Mouse (Mus musculus) MEL (cell line): ENCODE results near the gene Atg2a. TPM values are rescaled to one million over a fixed set of nuclear protein-coding genes. Genes with fewer than 3 reads are reported as not detected.

ENCODE experiments used
- DNase-seq: peaks from one replicate; pipeline ENCODE4 v3.0.0; 2011; ENCODE audit warnings: low read depth, low spot score
- H3K27ac ChIP-seq: 2 replicates; pipeline ENCODE4 v1.5.1; 2012; ENCODE audit warnings: low read depth, mild to moderate bottlenecking, control low read depth, low read length, moderate library complexity; ENCODE audit not compliant: control insufficient read depth
- H3K27me3 ChIP-seq, 2 experiments: fragments of 150-350 bp in 1 of 2; sonication (generic) in 1 of 2; 2 replicates each; pipeline ENCODE4 v1.6.1; 2012; ENCODE audit warnings: low read length in 2 of 2, mild to moderate bottlenecking in 2 of 2, improper control_type of control experiment in 1 of 2, moderate library complexity in 1 of 2; ENCODE audit not compliant: insufficient read depth in 2 of 2, control insufficient read depth in 1 of 2
- H3K36me3 ChIP-seq, 2 experiments: 2 replicates each; pipeline ENCODE4 v1.6.1; 2012 to 2014; ENCODE audit warnings: low read length in 2 of 2, improper control_type of control experiment in 1 of 2, inconsistent platforms in 1 of 2, mild to moderate bottlenecking in 1 of 2; ENCODE audit not compliant: insufficient read depth in 2 of 2, control insufficient read depth in 1 of 2
- H3K4me1 ChIP-seq, 2 experiments: fragments of 150-350 bp in 1 of 2; sonication (generic) in 1 of 2; 2 replicates each; pipeline ENCODE4 v1.6.1; 2012; ENCODE audit warnings: low read length in 2 of 2, improper control_type of control experiment in 1 of 2, mild to moderate bottlenecking in 1 of 2; ENCODE audit not compliant: insufficient read depth in 2 of 2, control insufficient read depth in 1 of 2
- H3K4me3 ChIP-seq, 2 experiments: fragments of 150-350 bp in 1 of 2; sonication (generic) in 1 of 2; 2 replicates each; pipeline ENCODE4 v1.5.1; 2012; ENCODE audit warnings: low read depth in 2 of 2, low read length in 2 of 2, mild to moderate bottlenecking in 2 of 2, moderate library complexity in 2 of 2, control low read depth in 1 of 2, improper control_type of control experiment in 1 of 2; ENCODE audit not compliant: control insufficient read depth in 1 of 2, insufficient read depth in 1 of 2
- H3K79me2 ChIP-seq: 2 replicates; pipeline ENCODE4 v1.6.1; 2012; ENCODE audit warnings: mild to moderate bottlenecking, low read length, moderate library complexity; ENCODE audit not compliant: control insufficient read depth, poor library complexity, insufficient read depth
- H3K9ac ChIP-seq: 2 replicates; pipeline ENCODE4 v1.6.1; 2012; ENCODE audit warnings: low read depth, mild to moderate bottlenecking, control low read depth, low read length, moderate library complexity; ENCODE audit not compliant: control insufficient read depth, poor library complexity, severe bottlenecking
- H3K9me3 ChIP-seq: fragments of 150-350 bp; sonication (generic); replicated peaks from 2 replicates; pipeline ENCODE4 v1.6.1; 2012; ENCODE audit warnings: mild to moderate bottlenecking, low read length, improper control_type of control experiment, moderate library complexity; ENCODE audit not compliant: insufficient read depth
- CHD1 ChIP-seq: IDR thresholded peaks from 2 replicates; pipeline ENCODE4 v1.6.1; 2012; ENCODE audit warnings: low read depth, mild to moderate bottlenecking, inconsistent platforms, low read length, improper control_type of control experiment
- CHD2 ChIP-seq: IDR thresholded peaks from 2 replicates; pipeline ENCODE4 v1.6.1; 2011; ENCODE audit warnings: low read length, improper control_type of control experiment
- CTCF ChIP-seq, 3 experiments: IDR thresholded peaks in 2 of 3; conservative IDR thresholded peaks in 1 of 3; 2 replicates each; pipeline ENCODE4 v1.5.1; 2011 to 2012; ENCODE audit warnings: low read length in 3 of 3, low read depth in 2 of 3, mild to moderate bottlenecking in 2 of 3, improper control_type of control experiment in 1 of 3, inconsistent platforms in 1 of 3, mixed read lengths in 1 of 3, moderate library complexity in 1 of 3; ENCODE audit not compliant: control insufficient read depth in 1 of 3, insufficient read depth in 1 of 3, poor library complexity in 1 of 3, severe bottlenecking in 1 of 3
- ETS1 ChIP-seq: IDR thresholded peaks from 2 replicates; pipeline ENCODE4 v1.6.1; 2012; ENCODE audit warnings: low read depth, mild to moderate bottlenecking, inconsistent platforms, low read length, improper control_type of control experiment, moderate library complexity
- JUND ChIP-seq: IDR thresholded peaks from 2 replicates; pipeline ENCODE4 v1.6.1; 2011; ENCODE audit warnings: low read depth, mild to moderate bottlenecking, improper control_type of control experiment, low read length
- MAFK ChIP-seq: IDR thresholded peaks from 2 replicates; pipeline ENCODE4 v1.6.1; 2011; ENCODE audit warnings: low read depth, mild to moderate bottlenecking, low read length, improper control_type of control experiment, borderline replicate concordance
- MAX ChIP-seq: IDR thresholded peaks from 2 replicates; pipeline ENCODE4 v1.6.1; 2011; ENCODE audit warnings: low read length, improper control_type of control experiment
- MEF2A ChIP-seq: IDR thresholded peaks from 2 replicates; pipeline ENCODE4 v1.6.1; 2014; ENCODE audit warnings: low read depth, mild to moderate bottlenecking, inconsistent platforms, low read length, improper control_type of control experiment; ENCODE audit not compliant: poor library complexity, insufficient replicate concordance, severe bottlenecking; ENCODE audit errors: extremely low read depth
- MXI1 ChIP-seq: IDR thresholded peaks from 2 replicates; pipeline ENCODE4 v1.6.1; 2011; ENCODE audit warnings: mild to moderate bottlenecking, low read depth, low read length, improper control_type of control experiment
- NELFE ChIP-seq: IDR thresholded peaks from 2 replicates; pipeline ENCODE4 v1.6.1; 2011; ENCODE audit warnings: low read depth, low read length, improper control_type of control experiment
- POLR2A ChIP-seq, 2 experiments: IDR thresholded peaks; 2 replicates each; pipeline ENCODE4 v1.6.1; 2011 to 2012; ENCODE audit warnings: low read length in 2 of 2, mild to moderate bottlenecking in 2 of 2, control low read depth in 1 of 2, improper control_type of control experiment in 1 of 2, low read depth in 1 of 2, moderate library complexity in 1 of 2; ENCODE audit not compliant: control insufficient read depth in 1 of 2, insufficient read depth in 1 of 2, poor library complexity in 1 of 2
- RAD21 ChIP-seq: IDR thresholded peaks from 2 replicates; pipeline ENCODE4 v1.6.1; 2011; ENCODE audit warnings: mild to moderate bottlenecking, low read depth, low read length, improper control_type of control experiment
- TAL1 ChIP-seq: IDR thresholded peaks from 2 replicates; pipeline ENCODE4 v1.6.1; 2012; ENCODE audit warnings: mild to moderate bottlenecking, inconsistent platforms, low read length, moderate library complexity, mixed read lengths
- TBP ChIP-seq: IDR thresholded peaks from 2 replicates; pipeline ENCODE4 v1.8.0; 2011; ENCODE audit warnings: low read depth, low read length, improper control_type of control experiment
- UBTF ChIP-seq: IDR thresholded peaks from 2 replicates; pipeline ENCODE4 v1.6.1; 2012; ENCODE audit warnings: low read depth, mild to moderate bottlenecking, inconsistent platforms, low read length, improper control_type of control experiment, moderate library complexity, borderline replicate concordance; ENCODE audit not compliant: insufficient read depth
- USF1 ChIP-seq: IDR thresholded peaks from 2 replicates; pipeline ENCODE4 v1.6.1; 2014; ENCODE audit warnings: low read depth, mild to moderate bottlenecking, inconsistent platforms, low read length, improper control_type of control experiment, moderate library complexity
- ZMIZ1 ChIP-seq: IDR thresholded peaks from 2 replicates; pipeline ENCODE4 v1.6.1; 2012; ENCODE audit warnings: low read depth, mild to moderate bottlenecking, inconsistent platforms, low read length, improper control_type of control experiment, moderate library complexity
- polyA plus RNA-seq, 2 experiments: library from polyadenylated mRNA; stranded (reverse) in 1 of 2; unstranded in 1 of 2; fragments of >175 nt in 1 of 2; fragments of >200 nt in 1 of 2; gene quantifications; 2 replicates each; pipeline versions ENCODE4 v1.2.1 to v1.2.4; 2012; ENCODE audit warnings: low replicate concordance in 2 of 2, low read depth in 1 of 2; ENCODE audit not compliant: insufficient read length in 2 of 2, insufficient read depth in 1 of 2, missing spikeins in 1 of 2
- total RNA-seq: library from RNA; depleted of rRNA; stranded (reverse); fragments of 300-350 nt; gene quantifications from 2 replicates; pipeline ENCODE4 v1.2.3, GENCODE M21; 2012

Atg2a gene
- total and polyA plus RNA-seq, 3 experiments = 7.9 to 21.7 TPM; not detected in 1

DNA sequence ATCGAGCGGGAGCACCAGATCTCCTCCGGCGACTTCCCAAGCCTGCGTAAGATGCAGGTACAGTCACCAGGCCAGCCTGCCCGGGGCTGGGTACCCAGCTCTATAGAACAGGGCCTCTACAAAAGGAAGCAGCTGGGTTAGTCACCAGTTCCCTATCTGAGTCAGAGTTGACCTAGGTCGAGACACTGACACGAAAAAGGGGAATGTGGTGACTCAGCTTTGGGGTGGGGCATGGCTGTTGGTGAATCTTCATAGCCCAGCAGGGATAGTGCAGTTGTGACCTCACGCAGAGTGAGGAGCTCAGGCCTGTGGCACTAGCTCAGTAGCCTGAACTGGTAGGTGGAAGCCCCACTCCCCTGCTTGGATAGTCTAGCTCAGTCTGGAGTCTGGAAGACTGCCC is 56.2 kb downstream of the Atg2a start (continued):
- TF ChIP-seq NELFE (no peak), JUND (peak; percentile 88)

- Histone ChIP-seq H3K79me2 (no peaks in the 10 kb centered on the region), H3K36me3 (peaks cover 4 to 55% of the 10 kb centered on the region in 2 experiments), H3K4me3 (no peak overlapping the region), H3K9ac (no peak overlapping the region), H3K9me3 (no peaks in the 10 kb centered on the region), H3K27ac (no peak overlapping the region), H3K4me1 (peaks cover 34 to 67% of the 10 kb centered on the region in 2 experiments), H3K27me3 (no peaks in the 10 kb centered on the region)
- no peak for DNase-seq
- TF ChIP-seq ZMIZ1 = no peak
- TF ChIP-seq UBTF = no peak
- TF ChIP-seq CHD1 = no peak
- TF ChIP-seq CHD2 = no peak
- no peak for TF ChIP-seq JUND
- TF ChIP-seq CTCF (IDR thresholded peaks at IDR 0.05 in 2 of 3, conservative IDR thresholded peaks at IDR 0.05 in 1 of 3; ENCODE audit: control insufficient read depth in 1 of 3, insufficient read depth in 1 of 3, low read depth in 2 of 3, low read length in 3 of 3, poor library complexity in 1 of 3, severe bottlenecking in 1 of 3) = no peak
- TF ChIP-seq TAL1 = no peak
- TF ChIP-seq USF1 = no peak
- TF ChIP-seq MXI1 = no peak
- TF ChIP-seq MEF2A = no peak
- no peak for TF ChIP-seq MAX
- no peak for TF ChIP-seq POLR2A (IDR thresholded peaks at IDR 0.05; ENCODE audit: control insufficient read depth in 1 of 2, insufficient read depth in 1 of 2, low read depth in 1 of 2, low read length in 2 of 2, poor library complexity in 1 of 2)
- TF ChIP-seq TBP = no peak
- TF ChIP-seq MAFK = no peak
Measured at GRCm38 (mm10) chr19:6299003-6299402, 57.5 kb downstream of the Atg2a start.

DNA sequence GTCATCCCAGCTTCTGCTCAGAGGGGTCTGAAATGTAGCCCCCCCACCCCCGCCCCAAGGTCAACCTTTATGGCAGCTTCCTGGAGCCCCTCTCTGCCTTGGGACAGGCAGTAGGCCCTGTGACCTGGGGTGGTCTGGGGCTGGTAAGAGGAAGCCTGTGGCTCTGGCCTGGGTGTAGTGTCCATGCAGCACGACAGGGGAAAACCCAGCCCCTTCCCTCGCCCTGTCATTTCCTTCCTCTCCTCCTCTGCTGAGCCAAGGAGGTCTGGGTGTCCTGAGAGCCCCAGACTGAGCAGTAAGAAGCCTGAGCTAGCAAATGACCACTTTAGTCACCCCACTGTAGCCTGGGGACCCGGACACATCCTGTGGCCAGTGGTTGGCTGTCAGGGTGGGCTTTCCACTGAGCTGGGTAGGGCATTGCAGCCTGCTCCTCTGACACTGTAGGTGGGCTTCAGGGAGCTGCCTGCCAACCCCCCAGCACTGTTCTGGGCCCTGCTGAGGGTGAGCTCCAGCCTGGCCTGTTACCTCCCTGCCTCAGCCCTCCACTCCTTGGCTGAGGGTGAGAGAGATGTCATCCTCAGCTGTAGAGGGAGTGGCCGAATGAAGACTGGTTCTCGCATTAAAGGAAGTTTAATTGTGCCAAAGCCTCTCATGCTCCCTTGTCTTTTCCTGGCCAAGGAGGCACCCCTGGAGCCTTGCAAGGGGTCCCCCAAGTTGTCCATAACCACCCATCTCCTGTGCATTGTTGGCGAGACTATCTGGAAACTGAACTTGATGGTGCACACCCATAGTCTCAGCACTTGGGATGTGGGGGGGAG is 58.2 kb downstream of the Atg2a start:
- Histone ChIP-seq H3K4me3 (no peak overlapping the region), H3K9ac (peak overlapping the region; percentile 46), H3K36me3 (peaks cover 4 to 55% of the 10 kb centered on the region in 2 experiments), H3K4me1 (peaks cover 34 to 67% of the 10 kb centered on the region in 2 experiments), H3K79me2 (no peaks in the 10 kb centered on the region), H3K27me3 (no peaks in the 10 kb centered on the region), H3K9me3 (no peaks in the 10 kb centered on the region), H3K27ac (peak overlapping the region; percentile 83)
- peak; percentile 65; the same call in 1 of the 2 replicates for TF ChIP-seq ETS1
- TF ChIP-seq RAD21 = no peak
- peak; percentile 57 for DNase-seq
